Mouse (Mus musculus): Measurements from ENCODE around the gene Krt9. TPM values are rescaled to one million over a fixed set of nuclear protein-coding genes. Genes with fewer than 3 reads are reported as not detected.
"Not testable (repeated sequence)": the region's sequence is repeated elsewhere in the genome, so short reads cannot be mapped to it uniquely, and the experiment has no call there.

The Krt9 gene
- 1 to 10 TPM; 3.4 to 5.7 (median 3.8) TPM for total RNA-seq (2022)

GRCm38 (mm10) chr11:100192992-100193391 is at the start of gene Krt9:
TSS of gene Krt9 (minus strand) at chr11:100193246.
- peak; percentile 28 to 30 for DNase-seq (ENCODE audit: low spot score in 2 of 2)

DNA sequence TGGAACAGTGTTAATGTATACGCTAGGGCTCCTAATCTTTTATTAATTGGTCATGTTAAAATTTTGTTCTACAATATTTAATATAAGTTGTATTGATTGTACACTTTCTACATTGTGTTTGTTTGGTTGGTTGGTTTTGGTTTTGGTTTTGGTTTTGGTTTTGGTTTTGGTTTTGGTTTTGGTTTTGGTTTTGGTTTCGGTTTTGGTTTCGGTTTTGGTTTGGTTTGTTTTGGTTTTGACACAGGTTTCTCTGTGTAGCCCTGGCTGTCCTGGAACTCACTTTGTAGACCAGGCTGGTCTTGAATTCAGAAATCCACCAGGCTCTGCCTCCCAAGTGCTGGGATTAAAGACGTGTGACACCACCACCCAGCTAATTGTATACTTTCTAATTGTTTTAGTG is 47.2 kb upstream of the Krt9 start:
- not testable (repeated sequence) for DNase-seq (ENCODE audit: low spot score in 2 of 2)

- no peak for DNase-seq (ENCODE audit: low spot score in 2 of 2)
Observed at GRCm38 (mm10) chr11:100221741-100222140, 28.7 kb upstream of the Krt9 start.

- DNase-seq (ENCODE audit: low spot score in 2 of 2): no peak
Observed at GRCm38 (mm10) chr11:100219304-100219703, 26.3 kb upstream of the Krt9 start.

GRCm38 (mm10) chr11:100208542-100208941 is 15.5 kb upstream of the Krt9 start:
- no peak for DNase-seq (ENCODE audit: low spot score in 2 of 2)

- DNase-seq (ENCODE audit: low spot score in 2 of 2): no peak
Observed at GRCm38 (mm10) chr11:100207498-100207897, 14.5 kb upstream of the Krt9 start, which contains the start of gene Krt14. TSS of gene Krt14 (minus strand) at chr11:100207548.

GRCm38 (mm10) chr11:100203448-100203847 is 10.4 kb upstream of the Krt9 start:
- DNase-seq (ENCODE audit: low spot score in 2 of 2): no peak

- no peak for DNase-seq (ENCODE audit: low spot score in 2 of 2)
Observed at GRCm38 (mm10) chr11:100202906-100203305, 9.9 kb upstream of the Krt9 start.

- peak in 1 of 2 experiments; percentile 47 for DNase-seq (ENCODE audit: low spot score in 2 of 2)
Observed at GRCm38 (mm10) chr11:100200104-100200820, 7.2 kb upstream of the Krt9 start.

DNA sequence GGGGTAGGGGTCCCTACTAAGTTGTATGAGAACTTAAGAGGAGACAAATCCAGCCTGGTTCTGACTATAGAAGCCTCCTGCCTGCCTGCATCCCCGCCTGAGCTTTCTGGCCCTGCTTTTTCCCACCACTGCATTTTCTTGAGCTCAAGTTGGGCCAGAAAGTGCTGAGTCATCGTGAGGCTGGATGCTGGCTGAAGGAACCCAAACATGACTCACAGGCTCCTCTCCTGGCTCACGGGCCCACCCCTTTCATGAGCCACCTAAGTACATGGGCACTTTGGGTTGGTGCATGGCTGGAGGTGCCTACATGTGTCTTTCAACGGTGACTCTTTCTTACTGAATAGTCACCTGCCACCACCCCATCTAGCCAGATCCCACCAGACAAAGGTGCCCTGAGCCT is 5.6 kb upstream of the Krt9 start:
- DNase-seq (ENCODE audit: low spot score in 2 of 2): peak; percentile 20 to 21

- DNase-seq (ENCODE audit: low spot score in 2 of 2): no peak
Observed at GRCm38 (mm10) chr11:100191820-100192219, 1.2 kb downstream of the Krt9 start.

DNA sequence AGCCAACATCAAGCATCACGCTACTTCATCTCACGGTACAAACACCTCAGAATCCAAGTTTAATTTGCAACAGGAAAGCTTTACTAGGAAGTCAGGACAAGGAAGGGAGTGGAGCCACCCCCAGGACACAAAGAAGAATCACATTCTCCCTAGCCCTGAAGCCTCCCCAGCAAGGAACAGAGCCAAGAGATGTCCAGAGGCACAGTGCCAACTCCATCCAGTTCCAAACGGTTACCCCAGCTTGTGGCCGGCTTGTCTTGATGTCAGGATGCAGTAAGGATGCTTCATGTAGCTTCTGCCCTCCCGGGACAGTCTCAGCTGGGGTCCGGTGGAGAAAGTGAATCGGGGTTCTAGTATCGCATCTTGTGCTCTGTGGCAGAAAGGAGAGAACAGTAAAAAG is 6.3 kb downstream of the Krt9 start:
- no peak for DNase-seq (ENCODE audit: low spot score in 2 of 2)

- DNase-seq (ENCODE audit: low spot score in 2 of 2): no peak
Observed at GRCm38 (mm10) chr11:100181725-100182124, 11.3 kb downstream of the Krt9 start.

DNA sequence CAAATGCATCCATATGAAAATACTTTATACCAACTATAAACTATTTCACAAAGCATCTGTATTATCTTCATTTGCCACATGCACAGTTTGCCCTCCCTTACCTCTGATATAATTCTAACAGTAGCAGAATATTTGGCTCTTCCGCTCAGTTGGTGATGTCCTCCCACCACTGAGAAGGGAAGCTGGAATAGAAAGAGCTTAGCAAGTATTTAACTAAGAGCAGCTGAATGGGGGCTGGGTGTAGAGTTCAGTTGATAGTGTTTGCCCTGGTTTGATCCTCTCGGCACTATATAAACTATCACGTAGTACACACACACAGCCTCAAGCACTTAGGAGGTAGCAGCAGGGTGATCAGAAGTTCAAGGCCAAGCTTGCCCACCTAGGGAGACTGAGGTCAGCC is 13.8 kb downstream of the Krt9 start:
- DNase-seq (ENCODE audit: low spot score in 2 of 2): no peak

GRCm38 (mm10) chr11:100178307-100178706 is 14.7 kb downstream of the Krt9 start:
- DNase-seq (ENCODE audit: low spot score in 2 of 2): peak in 1 of 2 experiments; percentile 32

DNA sequence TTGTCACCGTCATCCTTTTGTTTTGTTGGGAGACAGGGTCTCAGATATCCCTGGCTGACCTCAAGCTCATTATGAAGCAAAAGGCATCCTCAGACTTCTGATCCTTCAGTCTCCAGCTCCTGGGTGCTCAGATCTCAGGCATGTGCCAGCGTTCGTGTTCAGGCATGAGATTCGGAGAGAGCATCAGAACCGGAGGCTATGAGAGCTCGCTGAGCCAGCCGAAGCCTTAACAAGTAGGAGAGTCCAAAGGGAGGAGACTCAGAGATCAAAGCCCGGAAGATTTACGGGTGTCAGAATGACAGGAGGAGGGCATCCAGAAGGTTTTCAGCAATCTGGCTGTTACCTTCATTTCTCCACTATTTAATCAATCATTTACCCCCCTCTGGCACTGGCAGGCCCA is 16.3 kb downstream of the Krt9 start:
- no peak for DNase-seq (ENCODE audit: low spot score in 2 of 2)

DNA sequence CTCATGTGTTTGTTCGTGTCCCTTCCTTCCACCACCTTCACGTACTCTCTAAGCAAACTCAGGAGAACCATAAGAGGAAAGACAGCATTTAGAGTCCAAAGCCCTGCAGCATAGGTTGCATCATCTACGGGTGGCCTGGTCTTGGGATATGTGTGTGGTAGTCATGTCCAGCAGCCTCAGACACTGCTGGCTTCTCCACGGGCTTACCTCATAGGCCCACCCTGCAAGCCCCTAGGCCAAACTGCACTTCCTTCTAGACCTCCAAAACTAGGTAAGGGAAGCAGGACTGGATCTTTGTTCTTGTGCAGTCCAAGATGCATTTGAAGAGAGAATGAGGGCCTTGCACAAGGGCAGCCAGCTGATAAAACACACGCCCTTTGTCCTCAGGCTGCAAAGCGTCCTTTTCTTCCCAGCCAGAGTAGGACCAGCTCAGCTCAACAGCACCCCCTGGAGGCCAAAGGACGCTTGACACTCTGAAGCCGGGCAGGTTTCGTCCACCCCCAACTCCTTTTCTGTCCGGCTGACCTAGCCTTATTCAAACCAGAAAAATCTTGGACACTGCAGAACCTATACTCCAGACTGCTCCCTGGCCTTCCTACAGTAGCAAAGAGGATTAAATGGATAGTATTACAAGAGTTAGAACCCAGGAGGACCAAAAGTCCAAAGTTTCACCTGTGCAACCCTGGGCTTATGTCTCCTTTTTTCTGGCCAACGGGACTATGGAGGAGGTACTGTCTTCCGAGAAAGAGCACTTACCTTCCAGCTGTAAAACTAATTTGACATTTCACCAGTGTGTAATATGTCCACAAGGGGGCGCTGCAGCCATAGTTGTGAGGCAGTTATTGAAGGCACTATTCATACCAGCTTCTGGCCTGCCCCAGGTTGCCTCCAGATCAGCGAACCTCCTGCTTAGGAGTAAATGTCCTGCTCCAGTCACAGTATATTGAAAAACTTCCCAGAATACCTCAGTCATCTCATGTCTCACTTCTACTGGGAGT is 24.0 kb downstream of the Krt9 start:
- DNase-seq (ENCODE audit: low spot score in 2 of 2): peak; percentile 59 to 80

DNA sequence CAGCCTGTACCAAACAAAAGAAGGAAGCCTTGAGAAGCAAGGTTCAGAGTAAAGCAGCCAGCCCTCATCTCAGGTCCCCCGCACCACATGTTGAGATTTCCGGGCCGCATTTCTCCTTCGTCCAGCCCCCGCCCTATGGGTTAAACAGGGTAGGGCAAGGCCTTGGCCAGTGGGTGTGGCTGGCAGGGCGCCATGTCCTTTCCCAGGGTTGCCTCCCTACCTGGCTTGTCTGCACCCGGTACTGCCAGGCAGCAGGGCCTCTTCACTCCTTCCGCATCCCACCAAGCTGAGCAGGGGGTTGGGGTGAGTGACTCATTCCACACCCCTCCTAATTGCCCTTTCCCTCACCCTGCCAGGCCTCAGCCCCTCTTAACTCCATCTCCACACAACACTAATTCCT is 25.0 kb downstream of the Krt9 start:
- no peak for DNase-seq (ENCODE audit: low spot score in 2 of 2)

DNA sequence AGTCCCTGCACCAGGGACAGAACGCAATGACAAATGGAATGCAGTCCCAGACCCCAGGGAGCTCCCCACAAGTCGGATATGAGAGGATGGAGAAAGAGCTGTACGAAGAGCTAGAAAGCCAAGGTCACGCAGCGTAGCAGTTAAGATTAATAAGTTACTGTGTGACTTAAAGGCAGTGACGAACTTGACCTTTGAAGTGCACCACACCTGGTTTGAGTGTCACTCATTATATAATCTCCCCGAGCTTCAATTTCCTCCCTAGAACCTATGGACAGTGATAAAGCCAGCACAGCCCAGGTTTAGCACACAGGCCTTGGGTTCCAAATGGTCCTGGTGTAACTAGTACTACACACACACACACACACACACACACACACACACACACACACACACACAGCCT is 28.7 kb downstream of the Krt9 start:
- no peak for DNase-seq (ENCODE audit: low spot score in 2 of 2)

DNA sequence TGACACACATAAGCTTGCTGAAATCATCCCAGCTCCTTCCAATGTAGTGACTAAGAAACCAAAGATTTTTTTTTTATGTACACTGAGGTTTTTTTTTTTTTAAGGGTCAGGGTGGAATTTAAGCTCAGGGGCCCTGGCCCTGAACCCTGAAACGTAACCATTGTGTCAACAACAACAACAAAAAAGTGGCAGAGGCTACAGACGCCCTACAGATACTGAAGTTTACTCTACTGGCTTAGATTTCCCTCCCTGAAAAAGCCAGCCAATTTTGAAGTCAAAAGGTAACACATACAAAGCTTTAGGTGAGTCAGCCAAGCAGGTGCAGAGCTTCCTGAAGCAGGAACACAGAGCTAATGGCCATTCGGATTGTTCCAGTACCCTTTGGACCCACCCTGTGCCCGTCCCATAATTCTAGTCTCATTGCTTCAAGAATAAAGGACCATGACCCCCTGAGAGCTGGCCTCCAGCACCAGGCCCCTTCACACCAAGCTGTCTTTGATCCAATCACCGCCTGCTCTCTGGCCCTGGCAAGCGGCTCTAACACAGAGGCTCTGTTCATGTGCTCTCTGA is 35.1 kb downstream of the Krt9 start:
- DNase-seq (ENCODE audit: low spot score in 2 of 2): no peak

DNA sequence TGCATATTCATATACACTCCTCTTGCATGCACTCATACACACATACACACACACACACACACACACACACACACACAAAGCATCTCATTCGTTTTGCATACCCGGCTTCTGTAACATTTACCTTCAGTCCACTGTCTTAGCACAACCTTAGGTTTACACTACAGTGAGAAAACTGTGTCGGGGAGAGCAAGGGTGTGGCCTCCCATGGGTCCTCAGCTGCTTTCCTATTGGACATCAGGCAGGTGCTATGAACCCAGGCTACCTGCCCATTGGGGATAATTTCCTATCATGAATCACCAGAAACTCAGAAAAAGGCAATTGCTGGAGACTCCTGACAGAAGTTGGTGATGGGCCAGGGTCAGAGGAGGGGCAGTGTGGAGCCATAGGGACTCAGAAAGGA is 35.7 kb downstream of the Krt9 start:
- DNase-seq (ENCODE audit: low spot score in 2 of 2): no peak

Data from layer of hippocampus, adult 8-10 months (tissue).